Mouse (Mus musculus): ENCODE results near the gene Tmem26.

GRCm38 (mm10) chr10:68724361-68724720 is 895 bp downstream of the Tmem26 start:
- TF ChIP-seq ZNF384 (IDR thresholded peaks at IDR 0.05; ENCODE audit: low read depth, low read length) (no peak), ZC3H11A (IDR thresholded peaks at IDR 0.05; ENCODE audit: borderline replicate concordance, low read depth, low read length) (no peak), MAFK (IDR thresholded peaks at IDR 0.05; ENCODE audit: insufficient read depth, low read depth, low read length) (no peak)

All from ES-E14 (cell line).